Mouse (Mus musculus) intestine, embryonic 16.5 days (tissue): ENCODE measurements around the gene 2210011C24Rik. TPM values are rescaled to one million over a fixed set of nuclear protein-coding genes. Genes with fewer than 3 reads are reported as not detected.

Experiments used
- ATAC-seq: fragments of 200-750 bp; cut with Nextera tagmentation; 2 replicates; pipeline ENCODE4 v1.8.0; 2017; ENCODE audit warnings: moderate TSS enrichment, moderate library complexity
- H3K27ac ChIP-seq: fragments of 300-500 bp; sonication (generic); 2 replicates; pipeline ENCODE4 v1.5.1; 2014; ENCODE audit warnings: mild to moderate bottlenecking, low read length
- H3K27me3 ChIP-seq: fragments of 300-500 bp; sonication (generic); replicated peaks from 2 replicates; pipeline ENCODE4 v1.6.1; 2014; ENCODE audit warnings: low read length, control low read depth, mixed read lengths; ENCODE audit not compliant: control insufficient read depth, insufficient read depth
- H3K36me3 ChIP-seq: fragments of 300-500 bp; sonication (generic); 2 replicates; pipeline ENCODE4 v1.6.1; 2014; ENCODE audit warnings: low read length, control low read depth; ENCODE audit not compliant: control insufficient read depth, insufficient read depth
- H3K4me1 ChIP-seq: fragments of 300-500 bp; sonication (generic); 2 replicates; pipeline ENCODE4 v1.6.1; 2014; ENCODE audit warnings: low read length, control low read depth, mixed read lengths; ENCODE audit not compliant: control insufficient read depth, insufficient read depth
- H3K4me2 ChIP-seq: fragments of 300-500 bp; sonication (generic); 2 replicates; pipeline ENCODE4 v1.6.1; 2014; ENCODE audit warnings: low read depth, low read length, control low read depth
- H3K4me3 ChIP-seq: fragments of 300-500 bp; sonication (generic); 2 replicates; pipeline ENCODE4 v1.5.1; 2014; ENCODE audit warnings: mild to moderate bottlenecking, low read length
- H3K9ac ChIP-seq: fragments of 300-500 bp; sonication (generic); 2 replicates; pipeline ENCODE4 v1.6.1; 2014; ENCODE audit warnings: low read depth, low read length
- H3K9me3 ChIP-seq: fragments of 300-500 bp; sonication (generic); 2 replicates; pipeline ENCODE4 v1.6.1; 2016; ENCODE audit warnings: low read length, control low read depth; ENCODE audit not compliant: control insufficient read depth
- whole genome bisulfite sequencing: fragments of 180-500 bp; shearing (Covaris S2); extraction: QIAGEN DNeasy Blood & Tissue Kit; methylation state at CpG from one replicate; pipeline ENCODE4 v1.1.7; 2014; 5-methylcytosine and 5-hydroxymethylcytosine counted together
- polyA plus RNA-seq: library from polyadenylated mRNA; unstranded; fragments of >200 nt; fragmentation: Nextera tagmentation; extraction: Ambion mirVana; gene quantifications from 2 replicates; pipeline ENCODE4 v1.2.1, GENCODE M21; 2015

The 2210011C24Rik gene
- polyA plus RNA-seq, 1 experiment from 2014 or later = 3.1 TPM

- 17% methylated on average over 10 of the region's 10 CpGs for WGBS
- no peak overlapping the region for H3K27ac ChIP-seq
- no peak overlapping the region for H3K4me2 ChIP-seq
- H3K9ac ChIP-seq = no peak overlapping the region
- no peak overlapping the region for H3K4me3 ChIP-seq
- no peaks in the 10 kb centered on the region for H3K9me3 ChIP-seq
- H3K27me3 ChIP-seq = no peaks in the 10 kb centered on the region
- no peaks in the 10 kb centered on the region for H3K36me3 ChIP-seq
- peaks cover 41% of the 10 kb centered on the region for H3K4me1 ChIP-seq
- ATAC-seq = no peak
These were observed 12.2 kb upstream of the 2210011C24Rik start for GRCm38 (mm10) chr8:84024171-84024570.

DNA sequence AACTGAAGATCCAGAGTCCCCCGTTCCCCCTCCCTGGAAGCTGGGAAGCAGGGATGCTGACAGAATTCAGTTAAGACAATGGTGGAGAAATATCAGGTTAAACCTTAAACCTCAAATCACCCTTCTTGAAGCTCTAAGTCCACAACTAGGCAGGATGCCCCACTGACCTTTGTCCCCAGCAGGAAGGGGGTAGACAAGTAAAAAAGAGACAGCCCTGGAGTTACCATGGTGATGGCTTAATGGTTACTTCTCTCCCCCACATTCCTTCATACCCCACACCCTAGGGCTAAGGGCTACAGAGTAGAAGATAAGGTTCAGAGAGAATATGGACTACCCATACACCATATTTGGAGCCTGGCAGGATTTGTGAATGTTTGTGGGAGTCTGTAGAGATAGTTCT lies 11.7 kb upstream of the 2210011C24Rik start:
- WGBS = 38% methylated on average over 1 of the region's 1 CpGs
- H3K4me1 ChIP-seq = peaks cover 41% of the 10 kb centered on the region
- H3K36me3 ChIP-seq = no peaks in the 10 kb centered on the region
- no peak overlapping the region for H3K4me3 ChIP-seq
- H3K4me2 ChIP-seq = peak overlapping the region; percentile 29; the same call in 1 of the 2 replicates
- no peaks in the 10 kb centered on the region for H3K27me3 ChIP-seq
- H3K9me3 ChIP-seq = no peaks in the 10 kb centered on the region
- no peak overlapping the region for H3K9ac ChIP-seq
- ATAC-seq = peak; percentile 28; the same call in 1 of the 2 replicates
- H3K27ac ChIP-seq = no peak overlapping the region

DNA sequence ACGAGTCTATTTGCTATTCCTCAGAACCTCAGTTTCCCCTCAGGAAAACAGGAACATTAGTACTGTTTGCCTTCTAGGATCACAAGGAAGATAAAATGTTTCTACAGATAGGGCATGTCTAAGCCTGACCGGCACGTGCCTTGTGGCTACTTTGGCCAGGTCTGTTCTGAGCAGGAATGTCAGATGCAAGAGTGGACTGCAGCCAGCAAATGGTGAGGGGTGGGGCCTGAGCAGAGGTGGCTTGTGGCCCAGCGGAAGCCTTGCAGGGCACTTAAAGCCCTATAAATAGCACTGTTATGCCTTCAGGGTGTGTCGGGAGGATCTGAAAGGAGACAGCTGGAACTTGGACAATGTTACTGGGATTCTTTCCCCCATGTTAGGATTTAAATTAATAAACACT lies 11.1 kb upstream of the 2210011C24Rik start:
- WGBS = 7% methylated on average over 5 of the region's 5 CpGs
- peak; percentile 31; the same call in 1 of the 2 replicates for ATAC-seq
- H3K36me3 ChIP-seq = no peaks in the 10 kb centered on the region
- no peaks in the 10 kb centered on the region for H3K9me3 ChIP-seq
- H3K27ac ChIP-seq = no peak overlapping the region
- H3K27me3 ChIP-seq = no peaks in the 10 kb centered on the region
- H3K9ac ChIP-seq = no peak overlapping the region
- peaks cover 41% of the 10 kb centered on the region for H3K4me1 ChIP-seq
- H3K4me3 ChIP-seq = no peak overlapping the region
- H3K4me2 ChIP-seq = peak overlapping the region; percentile 29; the same call in 1 of the 2 replicates

- no peaks in the 10 kb centered on the region for H3K9me3 ChIP-seq
- H3K27me3 ChIP-seq = no peaks in the 10 kb centered on the region
- H3K4me2 ChIP-seq = peak overlapping the region; percentile 51
- WGBS = 40% methylated on average over 12 of the region's 12 CpGs
- peak overlapping the region; percentile 27; the same call in 1 of the 2 replicates for H3K27ac ChIP-seq
- ATAC-seq = peak; percentile 7; the same call in 1 of the 2 replicates
- H3K9ac ChIP-seq = peak overlapping the region; percentile 41
- peak overlapping the region; percentile 41 for H3K4me3 ChIP-seq
- peaks cover 41% of the 10 kb centered on the region for H3K4me1 ChIP-seq
- H3K36me3 ChIP-seq = no peaks in the 10 kb centered on the region
These were observed 9.6 kb upstream of the 2210011C24Rik start for GRCm38 (mm10) chr8:84021569-84021968.

GRCm38 (mm10) chr8:84021096-84021495 lies 9.1 kb upstream of the 2210011C24Rik start, which contains the start of gene Palm3:
Gene Palm3 (plus strand): TSS chr8:84021471.
- ATAC-seq = peak; percentile 72
- peaks cover 40% of the 10 kb centered on the region for H3K4me1 ChIP-seq
- H3K27me3 ChIP-seq = no peaks in the 10 kb centered on the region
- 7% methylated on average over 18 of the region's 18 CpGs for WGBS
- H3K9ac ChIP-seq = peak within 1 kb of the TSS; percentile 41
- H3K4me3 ChIP-seq = peak within 1 kb of the TSS; percentile 41
- peak within 1 kb of the TSS; percentile 27; the same call in 1 of the 2 replicates for H3K27ac ChIP-seq
- H3K4me2 ChIP-seq = peak within 1 kb of the TSS; percentile 51
- no peaks in the 10 kb centered on the region for H3K36me3 ChIP-seq
- H3K9me3 ChIP-seq = no peaks in the 10 kb centered on the region

GRCm38 (mm10) chr8:84019738-84020137 lies 7.8 kb upstream of the 2210011C24Rik start:
- H3K4me3 ChIP-seq = no peak overlapping the region
- no peak overlapping the region for H3K27ac ChIP-seq
- no peaks in the 10 kb centered on the region for H3K36me3 ChIP-seq
- ATAC-seq = no peak
- no peak overlapping the region for H3K4me2 ChIP-seq
- no peak overlapping the region for H3K9ac ChIP-seq
- H3K4me1 ChIP-seq = peaks cover 35% of the 10 kb centered on the region
- no peaks in the 10 kb centered on the region for H3K27me3 ChIP-seq
- 68% methylated on average over 9 of the region's 9 CpGs for WGBS
- H3K9me3 ChIP-seq = no peaks in the 10 kb centered on the region

DNA sequence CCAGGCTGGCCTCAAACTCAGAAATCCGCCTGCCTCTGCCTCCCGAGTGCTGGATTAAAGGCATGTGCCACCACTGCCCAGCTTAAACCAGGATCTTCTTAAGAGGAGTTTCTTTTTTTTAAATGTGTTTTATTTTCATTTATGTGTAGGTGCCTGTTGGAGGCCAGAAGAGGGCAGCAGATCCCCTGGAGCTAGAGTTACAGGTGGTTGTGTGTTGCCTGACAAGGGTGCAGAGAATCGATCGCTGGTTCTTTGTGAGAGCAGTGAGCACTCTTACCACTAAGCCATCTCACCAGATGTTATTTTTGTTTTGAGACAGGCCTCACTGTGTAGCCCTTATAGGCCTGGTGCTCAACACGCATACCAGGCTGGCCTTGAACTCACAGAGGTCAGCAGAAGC lies 3.9 kb upstream of the 2210011C24Rik start:
- Histone ChIP-seq H3K36me3 (no peaks in the 10 kb centered on the region), H3K27ac (no peak overlapping the region), H3K9ac (no peak overlapping the region), H3K9me3 (no peaks in the 10 kb centered on the region), H3K4me3 (no peak overlapping the region), H3K27me3 (peaks cover 20% of the 10 kb centered on the region), H3K4me1 (peaks cover 25% of the 10 kb centered on the region), H3K4me2 (no peak overlapping the region)
- ATAC-seq = no peak
- WGBS = 96% methylated on average over 5 of the region's 5 CpGs

GRCm38 (mm10) chr8:84012499-84013165 lies 661 bp upstream of the 2210011C24Rik start:
- Histone ChIP-seq H3K4me1 (peaks cover 26% of the 10 kb centered on the region), H3K4me3 (peak overlapping the region; percentile 59), H3K36me3 (no peaks in the 10 kb centered on the region), H3K27me3 (peaks cover 27% of the 10 kb centered on the region), H3K9me3 (no peaks in the 10 kb centered on the region), H3K9ac (peak overlapping the region; percentile 54), H3K27ac (no peak overlapping the region), H3K4me2 (peak overlapping the region; percentile 99)
- WGBS = 17% methylated on average over 35 of the region's 35 CpGs
- peak; percentile 11; the same call in 1 of the 2 replicates for ATAC-seq

DNA sequence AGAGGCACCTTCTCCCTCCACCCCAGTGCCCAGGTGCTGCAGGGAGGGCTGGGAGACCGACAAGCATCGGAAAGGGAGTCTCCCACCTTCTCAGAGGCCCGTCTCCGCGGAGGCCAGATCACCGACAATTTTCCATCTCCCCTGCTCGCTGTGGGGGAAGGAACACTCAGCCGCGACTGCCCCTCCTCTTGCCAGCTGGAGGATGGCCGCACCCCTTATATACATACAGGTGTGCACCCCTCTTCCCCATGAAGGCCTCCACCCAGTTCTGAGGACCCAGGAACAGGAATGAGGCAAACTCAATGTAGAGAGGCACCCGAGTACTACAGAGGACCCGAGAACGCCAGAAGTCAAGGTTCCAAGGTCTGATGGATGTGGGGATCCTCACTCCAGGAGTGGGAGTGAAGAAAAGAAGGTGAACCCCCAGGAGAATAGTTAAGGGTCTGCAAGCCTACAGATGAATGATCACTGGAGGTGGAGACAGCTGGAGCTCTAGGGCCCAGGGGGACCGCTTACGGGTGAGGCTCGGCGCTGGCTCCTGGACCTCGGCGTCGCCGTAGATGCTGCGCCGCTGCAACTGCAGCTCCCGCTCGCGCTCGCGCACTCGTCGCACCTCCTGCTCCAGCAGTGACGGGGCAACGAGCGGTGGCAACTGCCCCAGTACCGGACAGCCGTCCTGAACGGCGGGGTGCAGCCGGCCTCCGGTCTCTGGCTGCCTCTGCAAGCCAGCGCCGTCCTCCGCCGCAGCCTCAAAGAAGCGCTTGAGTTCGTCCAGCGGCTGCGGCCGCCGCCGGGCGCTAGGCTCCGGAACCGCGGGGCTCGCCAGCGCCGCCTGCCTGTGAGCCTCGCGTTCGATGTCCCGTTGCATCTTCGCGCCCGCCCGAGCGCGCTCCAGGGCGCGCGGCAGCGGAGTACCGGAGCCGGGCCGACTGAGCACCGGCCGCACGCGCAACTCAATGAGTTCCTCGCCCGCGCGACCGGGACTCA lies 1.1 kb downstream of the 2210011C24Rik start:
- ATAC-seq = peak; percentile 58
- Histone ChIP-seq H3K4me1 (peaks cover 26% of the 10 kb centered on the region), H3K9ac (peak overlapping the region; percentile 66), H3K27ac (peak overlapping the region; percentile 27; the same call in 1 of the 2 replicates), H3K27me3 (peaks cover 27% of the 10 kb centered on the region), H3K36me3 (no peaks in the 10 kb centered on the region), H3K4me3 (peak overlapping the region; percentile 59), H3K9me3 (no peaks in the 10 kb centered on the region), H3K4me2 (peak overlapping the region; percentile 99)
- 1% methylated on average over 77 of the region's 83 CpGs for WGBS
